Mouse (Mus musculus) liver, embryonic 14.5 days (tissue): ENCODE measurements around the gene Gnat1.

Source experiments
- CTCF ChIP-seq: IDR thresholded peaks from 2 replicates; pipeline ENCODE4 v1.5.1; 2016; ENCODE audit warnings: antibody characterized with exemption, low read depth, control low read depth
- EP300 ChIP-seq: IDR thresholded peaks from 2 replicates; pipeline ENCODE4 v1.6.1; 2016; ENCODE audit warnings: antibody characterized with exemption, low read depth

DNA sequence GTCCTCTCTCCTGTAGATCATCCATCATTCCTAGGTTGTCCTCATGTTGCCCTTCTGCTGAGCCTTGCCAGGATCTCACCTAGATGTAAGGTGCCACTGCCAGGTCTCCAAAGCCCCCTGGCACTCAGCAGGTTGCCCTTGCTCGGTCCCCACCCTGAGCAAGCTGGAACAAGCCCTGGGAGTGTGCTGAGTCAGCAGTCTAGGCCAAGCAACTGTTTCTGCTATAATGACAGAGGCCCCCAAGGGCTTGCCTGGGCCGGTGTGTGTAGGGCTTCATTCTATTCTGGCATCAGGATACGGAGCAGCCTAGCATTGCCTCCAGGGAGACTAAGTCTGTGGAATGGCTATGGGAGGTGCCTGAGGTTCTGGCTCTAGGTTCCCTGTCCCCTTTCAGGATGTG, 18.7 kb downstream of the Gnat1 start:
- TF ChIP-seq CTCF (no peak), EP300 (no peak)
